Mouse (Mus musculus): ENCODE data around the gene Cldn12. TPM values are rescaled to one million over a fixed set of nuclear protein-coding genes. Genes with fewer than 3 reads are reported as not detected.

Cldn12 gene
- polyA plus RNA-seq, 1 experiment from 2014 or later: 21.9 TPM

DNA sequence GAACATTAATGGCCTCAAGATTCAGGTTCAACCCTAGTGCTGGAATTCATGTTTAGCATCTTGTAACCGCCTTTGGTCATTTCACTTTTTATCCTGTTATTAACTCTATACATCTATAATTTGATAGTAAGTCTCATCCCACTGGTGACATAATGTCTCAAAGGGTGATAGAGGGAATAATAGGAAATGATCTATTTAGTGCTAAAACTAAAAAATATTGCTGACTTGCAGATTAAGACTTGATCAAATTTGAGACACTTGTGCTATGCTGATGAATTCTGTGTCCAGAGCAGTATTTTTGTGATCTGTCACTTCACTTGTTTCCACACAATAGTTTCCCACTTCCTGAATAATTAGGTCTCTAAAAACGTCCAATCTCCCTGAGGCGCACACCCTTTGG is 3.4 kb downstream of the Cldn12 start:
- no peaks in the 10 kb centered on the region for H3K27me3 ChIP-seq
- no peaks in the 10 kb centered on the region for H3K4me1 ChIP-seq
- H3K36me3 ChIP-seq: peaks cover 35% of the 10 kb centered on the region
- no peak overlapping the region for H3K4me3 ChIP-seq
- no peak overlapping the region for H3K9ac ChIP-seq
- no peaks in the 10 kb centered on the region for H3K9me3 ChIP-seq
- 82% methylated on average over 3 of the region's 3 CpGs for WGBS
- no peak for ATAC-seq (ENCODE audit: low FRiP score, low read depth)
- H3K4me2 ChIP-seq (replicated peaks): no peak overlapping the region
- H3K27ac ChIP-seq: no peak overlapping the region

DNA sequence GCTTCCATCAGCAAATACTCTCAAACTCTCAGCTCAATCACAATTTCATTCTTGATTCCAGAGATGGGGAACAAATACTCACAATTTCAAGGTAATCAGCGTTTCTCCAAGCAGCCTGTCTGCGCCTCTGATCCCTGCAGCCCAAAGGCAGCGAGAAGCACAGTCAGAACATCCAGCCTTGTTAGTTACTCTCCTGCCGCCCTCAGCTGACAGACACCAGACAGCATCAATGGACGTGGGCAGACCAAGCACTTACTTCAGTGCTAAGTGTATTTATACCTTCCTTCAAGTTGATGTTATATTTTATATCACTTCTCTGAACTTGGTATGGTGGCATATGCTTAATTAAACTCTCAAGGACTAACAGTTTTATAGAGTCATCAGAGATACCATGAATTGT is 3.8 kb downstream of the Cldn12 start:
- peaks cover 37% of the 10 kb centered on the region for H3K36me3 ChIP-seq
- no peak for ATAC-seq (ENCODE audit: low FRiP score, low read depth)
- no peak overlapping the region for H3K9ac ChIP-seq
- no peaks in the 10 kb centered on the region for H3K27me3 ChIP-seq
- H3K4me2 ChIP-seq (replicated peaks): no peak overlapping the region
- H3K27ac ChIP-seq: no peak overlapping the region
- no peak overlapping the region for H3K4me3 ChIP-seq
- no peaks in the 10 kb centered on the region for H3K9me3 ChIP-seq
- 85% methylated on average over 5 of the region's 5 CpGs for whole genome bisulfite sequencing
- H3K4me1 ChIP-seq: no peaks in the 10 kb centered on the region

DNA sequence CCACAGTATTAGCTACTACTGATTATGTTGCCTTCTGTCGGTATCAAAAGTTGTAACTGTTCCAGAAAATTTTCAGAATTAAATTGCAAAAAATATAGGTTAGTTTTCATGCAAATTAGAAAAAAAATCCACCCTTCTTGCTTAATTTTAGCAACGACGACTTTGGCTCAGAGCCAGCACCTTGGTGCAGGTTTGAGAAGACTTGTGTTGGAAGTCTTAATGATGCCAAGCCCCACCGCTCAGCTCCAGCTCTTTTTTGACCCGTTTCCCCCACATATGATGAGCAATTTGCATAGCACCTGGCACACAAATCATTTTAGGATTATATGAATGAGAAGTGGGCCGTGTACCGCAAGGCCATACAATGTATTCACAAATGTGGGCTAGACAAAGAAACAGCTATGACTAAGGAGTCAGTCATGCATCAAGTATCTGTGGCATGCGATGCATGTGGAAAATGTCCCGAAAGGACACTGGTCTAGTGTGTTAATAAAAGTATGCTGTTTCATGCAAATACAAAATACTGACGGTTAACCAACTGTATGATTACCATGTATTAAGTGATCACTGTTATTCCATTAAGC is 4.4 kb downstream of the Cldn12 start:
- Histone ChIP-seq H3K4me1 (no peaks in the 10 kb centered on the region), H3K36me3 (peaks cover 42% of the 10 kb centered on the region), H3K9ac (no peak overlapping the region), H3K9me3 (no peaks in the 10 kb centered on the region), H3K27ac (no peak overlapping the region), H3K4me2 (replicated peaks) (no peak overlapping the region), H3K27me3 (no peaks in the 10 kb centered on the region), H3K4me3 (no peak overlapping the region)
- WGBS: 82% methylated on average over 10 of the region's 10 CpGs
- ATAC-seq (ENCODE audit: low FRiP score, low read depth): no peak

DNA sequence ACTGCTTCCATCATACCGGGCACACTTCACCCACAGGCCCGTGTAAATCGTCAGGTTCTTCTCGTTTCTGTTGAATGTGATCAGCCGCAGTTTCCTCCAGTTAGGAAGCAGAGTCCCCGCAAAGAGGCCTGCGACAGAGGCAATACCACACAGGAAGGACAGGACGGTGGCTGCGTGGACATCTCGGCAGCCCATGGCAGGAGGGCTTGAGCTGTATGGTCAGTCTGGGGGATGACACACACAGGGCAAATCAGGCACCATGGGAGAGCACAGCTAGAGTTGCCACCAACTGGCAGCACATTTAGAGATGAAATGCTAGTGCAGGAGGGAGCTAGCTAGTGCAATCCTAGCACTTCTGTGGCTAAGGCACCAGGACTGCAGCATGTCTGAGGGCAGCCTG is 6.5 kb downstream of the Cldn12 start:
- Histone ChIP-seq H3K27me3 (no peaks in the 10 kb centered on the region), H3K27ac (no peak overlapping the region), H3K9ac (no peak overlapping the region), H3K9me3 (no peaks in the 10 kb centered on the region), H3K4me3 (no peak overlapping the region), H3K36me3 (peaks cover 57% of the 10 kb centered on the region), H3K4me2 (replicated peaks) (no peak overlapping the region), H3K4me1 (no peaks in the 10 kb centered on the region)
- WGBS: 89% methylated on average over 10 of the region's 10 CpGs
- no peak for ATAC-seq (ENCODE audit: low FRiP score, low read depth)

DNA sequence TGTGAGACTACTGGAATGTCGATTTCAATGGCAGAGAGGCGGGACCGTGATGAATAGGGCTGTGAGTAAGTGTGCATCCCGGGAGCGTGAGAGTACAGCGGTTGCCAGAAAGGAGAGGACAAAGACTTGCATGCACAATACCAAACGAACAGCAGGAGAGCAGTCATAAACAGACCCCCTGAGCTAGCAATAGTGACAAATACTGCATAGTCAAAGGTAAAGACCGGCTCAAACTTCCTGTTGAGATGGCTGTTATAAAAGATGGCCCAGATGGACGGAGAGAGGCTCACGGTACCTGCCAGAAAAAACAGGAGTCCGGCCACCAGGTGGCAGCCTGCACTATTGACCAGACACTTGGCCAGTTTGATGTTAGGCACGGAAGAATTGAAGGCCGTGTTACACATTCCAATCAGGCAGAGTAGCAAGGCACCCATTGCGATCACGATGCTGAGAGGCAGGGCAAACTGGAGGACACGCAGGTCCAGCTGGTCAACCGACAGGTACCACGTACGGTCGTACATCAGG is 7.0 kb downstream of the Cldn12 start:
- ATAC-seq (ENCODE audit: low FRiP score, low read depth): peak; percentile 41; the same call in 1 of the 2 replicates
- no peaks in the 10 kb centered on the region for H3K4me1 ChIP-seq
- H3K27ac ChIP-seq: no peak overlapping the region
- peaks cover 57% of the 10 kb centered on the region for H3K36me3 ChIP-seq
- H3K9me3 ChIP-seq: no peaks in the 10 kb centered on the region
- WGBS: 63% methylated on average over 20 of the region's 20 CpGs
- H3K4me2 ChIP-seq (replicated peaks): no peak overlapping the region
- no peak overlapping the region for H3K4me3 ChIP-seq
- H3K9ac ChIP-seq: no peak overlapping the region
- H3K27me3 ChIP-seq: no peaks in the 10 kb centered on the region

DNA sequence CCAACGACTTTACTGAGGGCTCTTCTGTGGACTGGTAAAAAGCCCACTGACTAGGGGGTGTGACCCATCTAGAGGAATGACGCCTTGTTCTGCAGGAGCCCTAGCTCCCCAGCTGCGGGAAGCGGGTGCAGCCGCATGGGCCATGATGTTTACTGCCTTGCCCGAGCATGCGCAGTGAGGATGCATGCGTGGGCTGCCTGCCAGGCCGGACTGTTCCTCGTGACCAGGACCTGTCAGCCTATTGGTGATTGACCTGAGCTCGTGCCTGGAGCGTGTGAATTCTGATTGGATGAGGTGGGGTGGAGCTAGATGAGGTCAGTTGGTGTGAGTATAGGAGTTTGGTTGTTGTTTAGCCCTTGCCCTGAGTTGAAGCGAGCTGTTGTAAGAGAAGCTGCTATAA is 10.3 kb downstream of the Cldn12 start:
- H3K9ac ChIP-seq: no peak overlapping the region
- no peak overlapping the region for H3K27ac ChIP-seq
- no peak overlapping the region for H3K4me2 ChIP-seq (replicated peaks)
- H3K36me3 ChIP-seq: peaks cover 43% of the 10 kb centered on the region
- no peaks in the 10 kb centered on the region for H3K4me1 ChIP-seq
- no peak overlapping the region for H3K4me3 ChIP-seq
- H3K9me3 ChIP-seq: no peaks in the 10 kb centered on the region
- H3K27me3 ChIP-seq: no peaks in the 10 kb centered on the region
- ATAC-seq (ENCODE audit: low FRiP score, low read depth): no peak
- WGBS: 87% methylated on average over 13 of the region's 13 CpGs

DNA sequence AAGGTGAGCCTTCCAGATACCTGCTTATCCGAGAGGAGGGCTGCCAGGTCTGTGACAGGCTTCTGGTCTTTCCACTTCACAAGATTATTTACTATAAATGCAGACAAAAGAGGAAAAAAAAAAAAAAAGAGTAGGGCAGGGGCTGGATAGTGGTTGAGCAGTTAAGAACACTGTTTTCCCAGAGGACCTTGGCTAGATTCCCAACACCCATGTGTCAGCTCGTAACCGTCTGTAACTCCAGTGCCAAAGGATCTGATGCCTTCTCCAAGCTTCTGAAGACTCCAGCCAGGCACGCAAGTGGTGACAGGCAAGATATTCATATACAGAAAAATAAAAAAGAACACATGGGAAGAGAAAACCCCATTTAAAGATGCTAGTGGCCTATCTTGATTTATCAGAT is 11.4 kb downstream of the Cldn12 start:
- Histone ChIP-seq H3K4me2 (replicated peaks) (no peak overlapping the region), H3K27me3 (no peaks in the 10 kb centered on the region), H3K9me3 (no peaks in the 10 kb centered on the region), H3K4me3 (no peak overlapping the region), H3K27ac (no peak overlapping the region), H3K9ac (no peak overlapping the region), H3K4me1 (no peaks in the 10 kb centered on the region), H3K36me3 (peaks cover 41% of the 10 kb centered on the region)
- WGBS: 88% methylated on average over 4 of the region's 4 CpGs
- ATAC-seq (ENCODE audit: low FRiP score, low read depth): no peak

DNA sequence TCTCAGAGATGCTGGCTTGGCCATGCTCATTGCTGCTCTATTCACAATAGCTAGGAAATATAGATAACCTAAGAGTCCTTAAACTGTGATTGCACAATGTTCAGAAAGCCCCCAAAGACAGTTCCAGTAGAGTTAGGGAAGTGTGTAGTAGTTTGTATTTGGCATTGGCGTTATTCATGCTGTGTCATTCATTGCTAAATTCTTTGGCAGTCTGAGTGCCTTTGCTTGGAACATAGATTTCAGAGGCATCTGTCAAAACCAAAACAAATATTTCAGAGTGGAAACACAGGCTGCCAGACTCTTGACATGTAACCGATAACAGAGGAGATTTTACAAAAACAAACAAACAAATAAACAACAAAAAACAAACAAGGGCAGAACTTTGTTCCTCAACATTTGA is 13.2 kb downstream of the Cldn12 start:
- no peaks in the 10 kb centered on the region for H3K4me1 ChIP-seq
- no peak overlapping the region for H3K9ac ChIP-seq
- no peak for ATAC-seq (ENCODE audit: low FRiP score, low read depth)

DNA sequence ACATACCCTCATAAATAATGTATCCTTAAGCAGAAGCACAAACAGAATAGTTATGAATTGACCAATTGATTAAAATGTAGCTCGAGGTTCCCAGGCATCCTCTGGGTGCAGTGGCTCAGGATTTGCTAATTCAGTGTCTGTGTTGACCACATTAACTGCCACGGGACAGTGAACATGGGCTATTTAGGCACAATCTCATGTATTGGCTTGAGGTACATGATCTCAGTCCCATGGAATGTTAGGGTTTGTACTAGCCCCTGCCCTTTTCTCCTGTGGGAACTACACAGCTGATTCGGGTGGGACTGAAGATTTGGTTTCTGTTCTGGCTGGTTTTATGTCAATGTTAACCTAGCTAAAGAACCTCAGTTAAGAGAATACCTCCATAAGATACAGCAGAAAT is 18.4 kb downstream of the Cldn12 start:
- H3K9me3 ChIP-seq: no peaks in the 10 kb centered on the region
- H3K9ac ChIP-seq: no peak overlapping the region
- H3K36me3 ChIP-seq: no peaks in the 10 kb centered on the region
- ATAC-seq (ENCODE audit: low FRiP score, low read depth): no peak
- 72% methylated on average over 3 of the region's 3 CpGs for WGBS
- H3K4me1 ChIP-seq: no peaks in the 10 kb centered on the region
- H3K4me2 ChIP-seq (replicated peaks): no peak overlapping the region
- no peak overlapping the region for H3K27ac ChIP-seq
- H3K27me3 ChIP-seq: peaks cover 9% of the 10 kb centered on the region; the same call in 1 of the 2 replicates
- no peak overlapping the region for H3K4me3 ChIP-seq

More for the DNA sequence above, 13.2 kb downstream of the Cldn12 start:
- WGBS: 90% methylated on average over 2 of the region's 2 CpGs
- Histone ChIP-seq H3K36me3 (peaks cover 24% of the 10 kb centered on the region), H3K27me3 (no peaks in the 10 kb centered on the region), H3K4me2 (replicated peaks) (no peak overlapping the region), H3K4me3 (no peak overlapping the region), H3K27ac (no peak overlapping the region), H3K9me3 (no peaks in the 10 kb centered on the region)

DNA sequence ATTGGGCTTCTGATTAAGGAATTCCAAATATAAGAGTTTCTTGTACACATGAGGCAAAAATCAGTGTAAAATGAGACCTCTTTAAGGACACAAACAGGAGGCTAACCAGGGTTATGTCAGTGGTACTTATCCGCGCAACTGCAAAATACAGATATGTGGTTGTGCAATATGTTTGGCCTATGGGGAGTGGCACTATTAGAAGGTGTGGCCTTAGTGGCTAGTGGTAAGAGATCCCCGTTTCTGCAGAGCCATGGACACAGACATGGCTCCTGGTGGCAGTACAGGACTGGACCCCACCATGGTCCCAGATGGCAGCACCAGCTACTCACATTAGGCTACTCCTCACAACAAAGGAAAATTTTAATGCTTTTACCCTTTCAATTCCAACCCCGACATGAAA is 19.7 kb downstream of the Cldn12 start:
- no peak for ATAC-seq (ENCODE audit: low FRiP score, low read depth)
- WGBS: 89% methylated on average over 4 of the region's 4 CpGs

DNA sequence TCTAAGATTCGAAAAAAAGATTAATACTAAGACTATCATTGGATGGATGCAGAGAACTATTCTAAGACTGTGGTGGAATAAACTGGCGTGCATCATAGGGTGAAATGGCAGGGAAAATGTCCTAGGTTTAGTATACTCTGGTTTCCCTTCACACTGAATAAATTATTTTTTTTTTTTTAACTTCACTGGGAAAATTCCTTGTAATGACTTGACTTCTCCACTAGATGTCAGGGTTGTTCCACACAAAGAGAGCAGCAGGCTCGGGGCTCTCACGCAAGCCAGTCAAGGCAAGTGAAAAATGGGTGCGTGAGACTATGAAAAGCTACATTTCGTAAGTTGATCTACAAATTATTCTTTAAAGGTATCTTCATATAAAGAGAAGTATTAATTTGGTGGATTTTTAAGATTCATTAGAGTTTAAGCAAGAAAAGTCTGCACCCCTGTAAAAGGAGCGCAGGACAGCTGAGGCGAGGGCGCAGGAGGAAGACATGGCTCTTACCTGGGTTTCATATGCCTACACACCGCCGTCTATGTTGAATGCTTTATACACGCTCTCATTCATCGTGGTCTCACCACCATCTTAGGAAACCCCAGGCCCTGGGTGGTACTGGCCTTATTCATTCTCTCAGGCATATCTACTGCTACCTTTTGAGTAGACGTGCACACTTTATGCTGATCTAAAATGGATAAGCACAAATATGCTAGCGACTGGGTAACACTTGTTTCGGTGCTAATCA is 20.3 kb downstream of the Cldn12 start:
- 41% methylated on average over 16 of the region's 16 CpGs for WGBS
- H3K27me3 ChIP-seq: peaks cover 9% of the 10 kb centered on the region; the same call in 1 of the 2 replicates
- no peaks in the 10 kb centered on the region for H3K9me3 ChIP-seq
- H3K9ac ChIP-seq: no peak overlapping the region
- no peak overlapping the region for H3K27ac ChIP-seq
- no peaks in the 10 kb centered on the region for H3K36me3 ChIP-seq
- H3K4me1 ChIP-seq: no peaks in the 10 kb centered on the region
- H3K4me3 ChIP-seq: no peak overlapping the region
- ATAC-seq (ENCODE audit: low FRiP score, low read depth): no peak; the same call in 1 of the 2 replicates
- H3K4me2 ChIP-seq (replicated peaks): no peak overlapping the region

More for the DNA sequence above, 19.7 kb downstream of the Cldn12 start:
- Histone ChIP-seq H3K9me3 (no peaks in the 10 kb centered on the region), H3K27me3 (peaks cover 9% of the 10 kb centered on the region; the same call in 1 of the 2 replicates), H3K4me1 (no peaks in the 10 kb centered on the region), H3K4me3 (no peak overlapping the region), H3K36me3 (no peaks in the 10 kb centered on the region), H3K27ac (no peak overlapping the region), H3K4me2 (replicated peaks) (no peak overlapping the region), H3K9ac (no peak overlapping the region)

DNA sequence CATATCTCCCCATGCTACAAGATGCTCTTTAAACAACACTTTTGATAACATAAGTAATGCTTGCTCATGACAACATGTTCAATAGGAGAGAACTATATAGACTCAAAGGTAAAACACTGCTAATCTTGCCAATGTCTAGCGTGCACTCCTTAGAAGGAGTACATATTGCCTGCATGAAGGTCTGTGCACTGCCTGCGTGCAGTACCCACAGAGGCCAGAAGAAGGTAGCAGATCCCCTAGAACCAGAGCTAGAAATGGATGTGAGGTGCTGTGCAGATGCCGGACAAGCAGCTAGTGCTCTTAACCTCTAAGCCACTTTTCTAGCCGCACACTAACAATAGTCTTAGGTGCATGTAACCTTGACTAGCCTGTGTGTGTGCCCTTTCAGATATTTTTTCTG is 22.6 kb downstream of the Cldn12 start:
- Histone ChIP-seq H3K36me3 (no peaks in the 10 kb centered on the region), H3K4me1 (no peaks in the 10 kb centered on the region), H3K27ac (no peak overlapping the region), H3K9me3 (no peaks in the 10 kb centered on the region), H3K9ac (no peak overlapping the region), H3K4me3 (no peak overlapping the region), H3K27me3 (peaks cover 9% of the 10 kb centered on the region; the same call in 1 of the 2 replicates), H3K4me2 (replicated peaks) (no peak overlapping the region)
- WGBS: 91% methylated on average over 4 of the region's 4 CpGs
- ATAC-seq (ENCODE audit: low FRiP score, low read depth): no peak

All from limb, embryonic 13.5 days (tissue).